Mouse (Mus musculus) erythroblast, embryonic 14.5 days (primary cell): ENCODE results near the gene Lrrk1.

Experiments
- GATA1 ChIP-seq: IDR thresholded peaks from 2 replicates; pipeline ENCODE4 v1.6.1; 2012; ENCODE audit warnings: low read length, inconsistent platforms, mixed read lengths
- TAL1 ChIP-seq: IDR thresholded peaks from 3 replicates; pipeline ENCODE4 v1.6.1; 2012; ENCODE audit warnings: low read length, inconsistent platforms, mixed read lengths

DNA sequence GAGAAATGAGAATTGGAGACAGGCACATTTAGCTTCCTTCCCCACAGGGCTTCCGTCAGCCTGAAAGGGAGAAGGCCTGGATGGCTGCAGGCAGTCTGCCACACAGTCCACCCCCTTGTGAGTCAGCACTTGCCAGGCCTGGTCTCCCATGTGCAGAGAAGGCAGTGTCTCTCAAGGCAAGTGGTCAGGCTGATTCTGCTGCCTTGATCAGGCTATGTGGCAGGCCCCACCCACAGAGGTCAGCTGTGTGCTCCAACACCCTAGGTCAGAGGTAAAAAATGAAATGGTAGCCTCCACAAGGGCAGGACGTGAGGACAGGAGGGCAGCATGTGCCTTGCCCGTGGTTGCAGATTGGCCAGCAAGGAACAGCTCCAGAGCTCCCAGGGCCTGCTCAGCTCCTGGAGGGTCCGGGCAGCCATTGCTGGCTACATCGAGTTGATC lies 188.7 kb downstream of the Lrrk1 start:
- TF ChIP-seq GATA1 (no peak), TAL1 (no peak)
